Mouse (Mus musculus): ENCODE measurements around the gene Cx3cl1.
A peak's percentile ranks its signal among the peaks of the same experiment; 100 is the strongest.

Gene Cx3cl1

GRCm38 (mm10) chr8:94771941-94772670 lies at the start of gene Cx3cl1:
TSS of gene Cx3cl1 (plus strand) at chr8:94772009.
- peak; percentile 85 for DNase-seq (ENCODE audit: low spot score)

- no peak for DNase-seq (ENCODE audit: low spot score)
Measured at GRCm38 (mm10) chr8:94725998-94726397, 45.8 kb upstream of the Cx3cl1 start.

GRCm38 (mm10) chr8:94729301-94729700 lies 42.5 kb upstream of the Cx3cl1 start:
- DNase-seq (ENCODE audit: low spot score) = no peak

- DNase-seq (ENCODE audit: low spot score) = no peak
Measured at GRCm38 (mm10) chr8:94733821-94734465, 37.9 kb upstream of the Cx3cl1 start.

- DNase-seq (ENCODE audit: low spot score) = no peak
Measured at GRCm38 (mm10) chr8:94734735-94735350, 37.0 kb upstream of the Cx3cl1 start.

GRCm38 (mm10) chr8:94735426-94736094 lies 36.2 kb upstream of the Cx3cl1 start:
- DNase-seq (ENCODE audit: low spot score) = no peak

- no peak for DNase-seq (ENCODE audit: low spot score)
Measured at GRCm38 (mm10) chr8:94739829-94740228, 32.0 kb upstream of the Cx3cl1 start.

GRCm38 (mm10) chr8:94740591-94740990 lies 31.2 kb upstream of the Cx3cl1 start:
- no peak for DNase-seq (ENCODE audit: low spot score)

- no peak for DNase-seq (ENCODE audit: low spot score)
Measured at GRCm38 (mm10) chr8:94741726-94742125, 30.1 kb upstream of the Cx3cl1 start.

GRCm38 (mm10) chr8:94744484-94744883 lies 27.3 kb upstream of the Cx3cl1 start:
- DNase-seq (ENCODE audit: low spot score) = no peak

- DNase-seq (ENCODE audit: low spot score) = no peak
Measured at GRCm38 (mm10) chr8:94744972-94745371, 26.8 kb upstream of the Cx3cl1 start.

GRCm38 (mm10) chr8:94745476-94746184 lies 26.2 kb upstream of the Cx3cl1 start, which contains the start of gene Ccl22:
TSS of gene Ccl22 (plus strand) at chr8:94745590.
- no peak for DNase-seq (ENCODE audit: low spot score)

- DNase-seq (ENCODE audit: low spot score) = no peak
Measured at GRCm38 (mm10) chr8:94746832-94747231, 25.0 kb upstream of the Cx3cl1 start.

- no peak for DNase-seq (ENCODE audit: low spot score)
Measured at GRCm38 (mm10) chr8:94748363-94748762, 23.4 kb upstream of the Cx3cl1 start.

- no peak for DNase-seq (ENCODE audit: low spot score)
Measured at GRCm38 (mm10) chr8:94749942-94750341, 21.9 kb upstream of the Cx3cl1 start.

- no peak for DNase-seq (ENCODE audit: low spot score)
Measured at GRCm38 (mm10) chr8:94751023-94751849, 20.6 kb upstream of the Cx3cl1 start.

GRCm38 (mm10) chr8:94754006-94754405 lies 17.8 kb upstream of the Cx3cl1 start:
- no peak for DNase-seq (ENCODE audit: low spot score)

GRCm38 (mm10) chr8:94754486-94754885 lies 17.3 kb upstream of the Cx3cl1 start:
- DNase-seq (ENCODE audit: low spot score) = no peak

- DNase-seq (ENCODE audit: low spot score) = no peak
Measured at GRCm38 (mm10) chr8:94767035-94767434, 4.8 kb upstream of the Cx3cl1 start.

GRCm38 (mm10) chr8:94770945-94771344 lies 864 bp upstream of the Cx3cl1 start:
- no peak for DNase-seq (ENCODE audit: low spot score)

GRCm38 (mm10) chr8:94773048-94773447 lies 1.2 kb downstream of the Cx3cl1 start:
- DNase-seq (ENCODE audit: low spot score) = no peak
